Mouse (Mus musculus): ENCODE data around the gene Ulk3. TPM values are rescaled to one million over a fixed set of nuclear protein-coding genes. Genes with fewer than 3 reads are reported as not detected.

The Ulk3 gene
- polyA plus RNA-seq, 1 experiment from 2014 or later: 10.0 TPM

DNA sequence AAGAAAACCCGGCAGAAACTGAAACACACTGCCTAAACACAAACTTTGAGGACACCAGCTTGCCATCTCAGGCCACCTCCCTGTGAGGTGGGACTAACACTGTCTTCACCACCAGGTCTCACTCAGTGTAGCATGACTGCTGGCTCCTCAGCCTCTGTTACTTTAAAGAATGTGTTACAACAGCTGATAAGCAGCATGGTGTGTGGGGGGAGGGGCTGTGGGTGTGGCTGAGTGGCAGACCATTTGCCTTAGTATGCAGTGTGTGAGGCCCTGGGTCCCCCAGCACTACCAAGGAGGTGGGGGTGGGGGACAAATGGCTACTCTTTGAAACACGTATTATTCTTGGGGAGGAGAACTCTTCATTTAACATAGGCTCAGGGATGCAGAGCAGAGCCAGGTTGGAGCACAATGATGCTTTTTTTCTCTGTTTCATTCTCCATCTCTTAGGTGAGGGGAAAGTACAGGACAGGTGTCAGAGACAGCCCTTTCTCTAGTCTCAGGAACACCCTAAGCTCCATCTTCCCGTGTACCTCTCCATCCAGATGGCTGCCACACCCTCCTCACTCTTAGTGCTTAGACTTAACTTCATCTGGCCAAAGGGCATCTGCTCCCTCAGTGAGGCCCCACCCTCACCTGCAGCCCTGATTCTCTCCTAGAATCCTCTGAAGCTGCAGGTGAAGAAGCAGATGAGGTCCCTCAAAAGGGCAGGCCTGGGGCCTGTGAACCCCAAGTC, 11.5 kb downstream of the Ulk3 start:
- H3K27ac ChIP-seq (ENCODE audit: low read depth, low read length): no peak overlapping the region
- no peak overlapping the region for H3K4me3 ChIP-seq (ENCODE audit: low read depth, low read length)
- 3% methylated on average over 3 of the region's 3 CpGs for WGBS (ENCODE audit: insufficient replicate concordance)
- ATAC-seq (replicated peaks; ENCODE audit: insufficient number of reproducible peaks, low FRiP score, low TSS enrichment): peak; percentile 49; the same call in 1 of the 2 replicates
- no peaks in the 10 kb centered on the region for H3K9me3 ChIP-seq (replicated peaks; ENCODE audit: control insufficient read depth, low read length)
- H3K4me1 ChIP-seq (ENCODE audit: control insufficient read depth, insufficient read depth, low read length): peaks cover 42% of the 10 kb centered on the region
- H3K4me2 ChIP-seq: peak overlapping the region; percentile 22; the same call in 1 of the 2 replicates
- H3K36me3 ChIP-seq (ENCODE audit: control insufficient read depth, insufficient read depth, low read length): no peaks in the 10 kb centered on the region
- H3K9ac ChIP-seq (ENCODE audit: low read depth, low read length): 0 out of 2 replicates have a peak overlapping the region, but pooled peaks have one; percentile 1
- H3K27me3 ChIP-seq (ENCODE audit: control insufficient read depth, insufficient read depth, low read length): peaks cover 17% of the 10 kb centered on the region

GRCm38 (mm10) chr9:57601353-57601706, 12.1 kb downstream of the Ulk3 start:
- no peak overlapping the region for H3K4me3 ChIP-seq (ENCODE audit: low read depth, low read length)
- H3K9ac ChIP-seq (ENCODE audit: low read depth, low read length): 0 out of 2 replicates have a peak overlapping the region, but pooled peaks have one; percentile 1
- no peak for ATAC-seq (replicated peaks; ENCODE audit: insufficient number of reproducible peaks, low FRiP score, low TSS enrichment)
- H3K27ac ChIP-seq (ENCODE audit: low read depth, low read length): no peak overlapping the region
- H3K9me3 ChIP-seq (replicated peaks; ENCODE audit: control insufficient read depth, low read length): no peaks in the 10 kb centered on the region
- H3K27me3 ChIP-seq (ENCODE audit: control insufficient read depth, insufficient read depth, low read length): peaks cover 21% of the 10 kb centered on the region
- H3K36me3 ChIP-seq (ENCODE audit: control insufficient read depth, insufficient read depth, low read length): no peaks in the 10 kb centered on the region
- peaks cover 44% of the 10 kb centered on the region for H3K4me1 ChIP-seq (ENCODE audit: control insufficient read depth, insufficient read depth, low read length)
- WGBS (ENCODE audit: insufficient replicate concordance): 21% methylated on average over 2 of the region's 2 CpGs
- H3K4me2 ChIP-seq: no peak overlapping the region

GRCm38 (mm10) chr9:57602098-57602497, 12.8 kb downstream of the Ulk3 start:
- 40% methylated on average over 8 of the region's 8 CpGs for WGBS (ENCODE audit: insufficient replicate concordance)
- no peak overlapping the region for H3K4me3 ChIP-seq (ENCODE audit: low read depth, low read length)
- H3K4me1 ChIP-seq (ENCODE audit: control insufficient read depth, insufficient read depth, low read length): peaks cover 44% of the 10 kb centered on the region
- no peak overlapping the region for H3K27ac ChIP-seq (ENCODE audit: low read depth, low read length)
- no peaks in the 10 kb centered on the region for H3K36me3 ChIP-seq (ENCODE audit: control insufficient read depth, insufficient read depth, low read length)
- H3K9ac ChIP-seq (ENCODE audit: low read depth, low read length): no peak overlapping the region
- no peak for ATAC-seq (replicated peaks; ENCODE audit: insufficient number of reproducible peaks, low FRiP score, low TSS enrichment)
- peaks cover 28% of the 10 kb centered on the region for H3K27me3 ChIP-seq (ENCODE audit: control insufficient read depth, insufficient read depth, low read length)
- H3K9me3 ChIP-seq (replicated peaks; ENCODE audit: control insufficient read depth, low read length): no peaks in the 10 kb centered on the region
- no peak overlapping the region for H3K4me2 ChIP-seq

DNA sequence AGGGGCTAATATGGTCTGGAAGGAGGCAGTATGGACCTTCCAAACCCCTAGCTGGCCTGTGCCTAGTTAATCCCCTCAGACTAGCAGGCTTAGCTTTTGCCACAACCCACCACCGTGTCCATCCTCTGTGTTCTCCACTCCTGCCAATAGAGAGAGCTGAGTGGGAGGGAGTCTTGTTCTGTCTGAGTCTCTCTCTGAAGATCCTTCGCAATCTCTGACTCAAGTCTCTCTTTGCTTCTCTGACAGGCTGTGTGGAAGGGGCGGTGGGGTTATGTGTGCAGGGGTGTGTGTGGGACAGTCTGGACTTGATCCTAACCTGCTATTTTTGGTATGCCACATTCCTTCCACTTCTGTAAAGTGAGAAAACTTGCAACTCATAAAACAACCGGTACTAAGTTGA, 15.6 kb downstream of the Ulk3 start:
- Histone ChIP-seq H3K4me2 (no peak overlapping the region), H3K27me3 (ENCODE audit: control insufficient read depth, insufficient read depth, low read length) (peaks cover 37% of the 10 kb centered on the region), H3K4me3 (ENCODE audit: low read depth, low read length) (no peak overlapping the region), H3K4me1 (ENCODE audit: control insufficient read depth, insufficient read depth, low read length) (peaks cover 25% of the 10 kb centered on the region), H3K27ac (ENCODE audit: low read depth, low read length) (no peak overlapping the region), H3K9me3 (replicated peaks; ENCODE audit: control insufficient read depth, low read length) (no peaks in the 10 kb centered on the region), H3K9ac (ENCODE audit: low read depth, low read length) (no peak overlapping the region), H3K36me3 (ENCODE audit: control insufficient read depth, insufficient read depth, low read length) (no peaks in the 10 kb centered on the region)
- ATAC-seq (replicated peaks; ENCODE audit: insufficient number of reproducible peaks, low FRiP score, low TSS enrichment): no peak
- 68% methylated on average over 4 of the region's 4 CpGs for WGBS (ENCODE audit: insufficient replicate concordance)

DNA sequence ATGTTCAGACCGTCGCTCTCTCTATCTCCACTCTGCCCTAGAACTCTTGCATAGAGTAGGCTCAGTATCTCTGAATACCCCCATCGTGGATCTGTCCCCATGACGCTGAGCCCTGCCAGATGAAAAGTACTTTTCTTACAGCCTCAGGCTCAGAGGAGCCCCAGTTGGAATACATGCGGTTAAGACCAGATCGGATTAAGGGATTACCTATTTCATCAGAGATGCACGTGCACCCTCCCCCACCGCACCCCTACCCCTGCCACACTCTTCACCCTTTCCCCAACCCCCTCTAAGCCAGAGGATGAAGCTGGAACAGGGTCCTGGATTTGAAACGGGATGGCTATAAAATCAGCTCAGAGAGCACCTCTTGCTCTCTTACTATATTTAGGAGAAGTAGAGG, 16.3 kb downstream of the Ulk3 start:
- Histone ChIP-seq H3K4me1 (ENCODE audit: control insufficient read depth, insufficient read depth, low read length) (peaks cover 20% of the 10 kb centered on the region), H3K36me3 (ENCODE audit: control insufficient read depth, insufficient read depth, low read length) (no peaks in the 10 kb centered on the region), H3K4me3 (ENCODE audit: low read depth, low read length) (no peak overlapping the region), H3K4me2 (no peak overlapping the region), H3K9me3 (replicated peaks; ENCODE audit: control insufficient read depth, low read length) (no peaks in the 10 kb centered on the region), H3K27ac (ENCODE audit: low read depth, low read length) (no peak overlapping the region), H3K9ac (ENCODE audit: low read depth, low read length) (no peak overlapping the region), H3K27me3 (ENCODE audit: control insufficient read depth, insufficient read depth, low read length) (peaks cover 39% of the 10 kb centered on the region)
- no peak for ATAC-seq (replicated peaks; ENCODE audit: insufficient number of reproducible peaks, low FRiP score, low TSS enrichment)
- 21% methylated on average over 9 of the region's 9 CpGs for WGBS (ENCODE audit: insufficient replicate concordance)

GRCm38 (mm10) chr9:57606139-57606851, 17.0 kb downstream of the Ulk3 start, which contains the start of gene Cplx3:
Gene Cplx3, minus strand, starts transcription at chr9:57606281.
- no peak for ATAC-seq (replicated peaks; ENCODE audit: insufficient number of reproducible peaks, low FRiP score, low TSS enrichment)
- Histone ChIP-seq H3K4me1 (ENCODE audit: control insufficient read depth, insufficient read depth, low read length) (peaks cover 12% of the 10 kb centered on the region), H3K27ac (ENCODE audit: low read depth, low read length) (no peak within 1 kb of the TSS), H3K27me3 (ENCODE audit: control insufficient read depth, insufficient read depth, low read length) (peaks cover 41% of the 10 kb centered on the region), H3K9me3 (replicated peaks; ENCODE audit: control insufficient read depth, low read length) (no peaks in the 10 kb centered on the region), H3K4me3 (ENCODE audit: low read depth, low read length) (no peak within 1 kb of the TSS), H3K4me2 (no peak within 1 kb of the TSS), H3K9ac (ENCODE audit: low read depth, low read length) (no peak within 1 kb of the TSS), H3K36me3 (ENCODE audit: control insufficient read depth, insufficient read depth, low read length) (no peaks in the 10 kb centered on the region)
- 4% methylated on average over 24 of the region's 24 CpGs for WGBS (ENCODE audit: insufficient replicate concordance)

- peaks cover 35% of the 10 kb centered on the region for H3K27me3 ChIP-seq (ENCODE audit: control insufficient read depth, insufficient read depth, low read length)
- H3K9me3 ChIP-seq (replicated peaks; ENCODE audit: control insufficient read depth, low read length): no peaks in the 10 kb centered on the region
- no peak overlapping the region for H3K4me2 ChIP-seq
- no peak for ATAC-seq (replicated peaks; ENCODE audit: insufficient number of reproducible peaks, low FRiP score, low TSS enrichment)
- no peak overlapping the region for H3K27ac ChIP-seq (ENCODE audit: low read depth, low read length)
- H3K4me1 ChIP-seq (ENCODE audit: control insufficient read depth, insufficient read depth, low read length): 0 out of 2 replicates have a peak, but pooled peaks cover 2% of the 10 kb centered on the region
- no peak overlapping the region for H3K9ac ChIP-seq (ENCODE audit: low read depth, low read length)
- 45% methylated on average over 3 of the region's 3 CpGs for WGBS (ENCODE audit: insufficient replicate concordance)
- H3K4me3 ChIP-seq (ENCODE audit: low read depth, low read length): no peak overlapping the region
- no peaks in the 10 kb centered on the region for H3K36me3 ChIP-seq (ENCODE audit: control insufficient read depth, insufficient read depth, low read length)
Measured at GRCm38 (mm10) chr9:57609803-57610202, 20.6 kb downstream of the Ulk3 start.

DNA sequence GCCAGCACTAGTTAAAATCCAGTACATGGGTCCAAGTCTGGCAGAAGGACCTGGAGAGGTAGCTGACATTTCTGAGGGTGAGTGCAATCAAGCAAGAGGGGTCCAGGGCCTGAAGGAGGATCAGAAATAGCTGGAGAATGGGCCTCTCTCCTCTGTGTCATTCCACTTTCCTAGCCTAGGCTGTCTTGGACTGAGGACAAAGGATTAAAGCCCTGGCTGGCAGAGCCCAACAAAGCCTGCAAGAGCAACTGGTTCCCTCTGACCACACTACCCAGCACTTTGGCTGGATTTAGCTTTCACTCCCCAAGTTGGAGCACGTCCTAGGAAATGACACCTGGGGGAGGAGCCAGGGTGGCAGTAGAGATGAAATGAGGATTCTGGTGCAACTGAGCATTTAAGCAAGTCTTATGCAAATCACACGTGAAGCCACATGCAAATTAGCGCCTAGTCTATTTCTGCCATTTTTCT, 21.1 kb downstream of the Ulk3 start:
- H3K4me2 ChIP-seq: no peak overlapping the region
- H3K4me1 ChIP-seq (ENCODE audit: control insufficient read depth, insufficient read depth, low read length): 0 out of 2 replicates have a peak, but pooled peaks cover 2% of the 10 kb centered on the region
- H3K9me3 ChIP-seq (replicated peaks; ENCODE audit: control insufficient read depth, low read length): no peaks in the 10 kb centered on the region
- H3K36me3 ChIP-seq (ENCODE audit: control insufficient read depth, insufficient read depth, low read length): no peaks in the 10 kb centered on the region
- no peak overlapping the region for H3K27ac ChIP-seq (ENCODE audit: low read depth, low read length)
- ATAC-seq (replicated peaks; ENCODE audit: insufficient number of reproducible peaks, low FRiP score, low TSS enrichment): no peak
- H3K4me3 ChIP-seq (ENCODE audit: low read depth, low read length): no peak overlapping the region
- WGBS (ENCODE audit: insufficient replicate concordance): 52% methylated on average over 3 of the region's 3 CpGs
- H3K27me3 ChIP-seq (ENCODE audit: control insufficient read depth, insufficient read depth, low read length): peaks cover 29% of the 10 kb centered on the region
- H3K9ac ChIP-seq (ENCODE audit: low read depth, low read length): no peak overlapping the region
